In the genomic region with DNA sequence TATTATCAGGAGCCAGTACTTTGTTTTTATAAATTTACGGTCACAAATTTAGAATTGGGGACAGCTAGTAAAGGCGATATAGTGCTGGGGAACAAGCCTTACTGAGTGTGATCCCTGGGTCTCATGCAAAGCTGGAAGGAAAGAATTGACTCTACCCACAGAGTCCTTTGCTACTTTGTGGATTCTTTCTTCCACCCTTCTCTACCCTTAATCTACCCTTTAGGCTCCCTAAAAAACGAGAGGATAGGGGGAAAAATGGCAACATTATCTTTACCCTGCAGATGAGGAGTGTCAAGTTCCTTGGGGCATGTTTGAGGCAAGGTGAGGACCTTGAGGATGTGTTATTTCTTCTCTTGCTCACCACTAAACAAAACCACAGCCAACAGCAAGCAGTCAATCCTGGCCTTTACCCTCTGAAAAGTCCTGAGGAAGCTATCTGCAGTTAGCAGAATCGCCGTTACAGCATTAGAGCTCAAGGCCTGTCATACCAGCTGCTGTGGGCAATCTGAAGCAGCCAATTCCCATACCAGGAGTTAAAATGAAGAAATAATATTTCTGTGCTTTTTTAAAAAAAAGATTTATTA, we compare ENCODE assay signal across 1 mouse cellular context.
TF ChIP-seq lines count a peak whose summit lies in the region.

No protein-coding gene starts in this region.

TF ChIP-seq in MEL, 35 proteins besides CTCF, POLR2A, EP300 and RAD21 (continued from another document):
- TF ChIP-seq CHD1 (IDR thresholded peaks at IDR 0.05; ENCODE audit: low read depth, low read length) (peak; percentile 65; the same call in 1 of the 2 replicates), POLR2AphosphoS2 (IDR thresholded peaks at IDR 0.05; ENCODE audit: low read length) (no peak; the same call in 1 of the 2 replicates), E2F4 (IDR thresholded peaks at IDR 0.05; ENCODE audit: borderline replicate concordance, low read depth, low read length) (no peak), MAX (IDR thresholded peaks at IDR 0.05; ENCODE audit: low read length) (0 out of 2 replicates have a peak, but pooled peaks have one; percentile 17), ZKSCAN1 (IDR thresholded peaks at IDR 0.05; ENCODE audit: low read depth, low read length) (no peak), TAL1 (IDR thresholded peaks at IDR 0.05; ENCODE audit: low read length) (peak; percentile 83), MXI1 (IDR thresholded peaks at IDR 0.05; ENCODE audit: low read depth, low read length) (no peak), JUND (IDR thresholded peaks at IDR 0.05; ENCODE audit: low read depth, low read length) (0 out of 2 replicates have a peak, but pooled peaks have one; percentile 31), TBP (IDR thresholded peaks at IDR 0.05; ENCODE audit: low read depth, low read length) (0 out of 2 replicates have a peak, but pooled peaks have one; percentile 8), CHD2 (IDR thresholded peaks at IDR 0.05; ENCODE audit: low read length) (no peak), USF2 (IDR thresholded peaks at IDR 0.05; ENCODE audit: borderline replicate concordance in 1 of 2, insufficient read depth in 1 of 2, low read depth in 1 of 2, low read length in 2 of 2) (no peak), ZMIZ1 (IDR thresholded peaks at IDR 0.05; ENCODE audit: low read depth, low read length) (no peak), NELFE (IDR thresholded peaks at IDR 0.05; ENCODE audit: low read depth, low read length) (no peak), MEF2A (IDR thresholded peaks at IDR 0.05; ENCODE audit: extremely low read depth, insufficient replicate concordance, low read depth, low read length, poor library complexity, severe bottlenecking) (no peak), GABPA (IDR thresholded peaks at IDR 0.05; ENCODE audit: low read depth, low read length) (no peak), ELF1 (IDR thresholded peaks at IDR 0.05; ENCODE audit: low read depth, low read length) (no peak), MYC (IDR thresholded peaks at IDR 0.05; ENCODE audit: low read depth, low read length) (no peak), BHLHE40 (IDR thresholded peaks at IDR 0.05; ENCODE audit: borderline replicate concordance, low read depth, low read length) (no peak), HCFC1 (IDR thresholded peaks at IDR 0.05; ENCODE audit: low read depth, low read length) (no peak)
